Mouse (Mus musculus): ENCODE measurements around the gene Dnajc8.
"Not testable (repeated sequence)": the region's sequence is repeated elsewhere in the genome, so short reads cannot be mapped to it uniquely, and the experiment has no call there.

DNA sequence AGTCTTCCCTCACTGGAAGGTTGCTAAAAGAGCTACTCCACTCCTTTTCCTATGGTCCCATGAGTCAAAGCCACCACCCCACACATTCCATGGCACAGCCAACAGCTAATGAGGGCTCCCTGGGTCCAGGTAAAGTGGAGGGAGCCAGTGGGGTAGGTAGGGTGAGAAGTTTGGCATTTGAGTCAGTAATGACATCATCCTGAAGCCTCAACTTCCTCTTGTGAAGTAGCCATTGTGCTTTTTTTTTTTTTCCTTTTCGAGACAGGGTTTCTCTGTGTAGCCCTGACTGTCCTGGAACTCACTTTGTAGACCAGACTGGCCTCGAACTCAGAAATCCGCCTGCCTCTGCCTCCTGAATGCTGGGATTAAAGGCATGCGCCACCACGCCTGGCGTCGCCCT lies 20.2 kb downstream of the Dnajc8 start:
- not testable (repeated sequence) for TF ChIP-seq CTCF (IDR thresholded peaks at IDR 0.05; ENCODE audit: borderline replicate concordance, insufficient read depth, low read length); POLR2A (IDR thresholded peaks at IDR 0.05; ENCODE audit: low read depth, low read length)
